Mouse (Mus musculus) E14TG2a.4 (cell line): ENCODE results near the gene Tubgcp6.

Source experiments
- CTCF ChIP-seq: conservative IDR thresholded peaks from 2 replicates; pipeline ENCODE4 v1.5.1; 2014; ENCODE audit warnings: low read length
- POU5F1 ChIP-seq: IDR thresholded peaks from 2 replicates; pipeline ENCODE4 v1.6.1; 2014; ENCODE audit warnings: low read length, borderline replicate concordance

DNA sequence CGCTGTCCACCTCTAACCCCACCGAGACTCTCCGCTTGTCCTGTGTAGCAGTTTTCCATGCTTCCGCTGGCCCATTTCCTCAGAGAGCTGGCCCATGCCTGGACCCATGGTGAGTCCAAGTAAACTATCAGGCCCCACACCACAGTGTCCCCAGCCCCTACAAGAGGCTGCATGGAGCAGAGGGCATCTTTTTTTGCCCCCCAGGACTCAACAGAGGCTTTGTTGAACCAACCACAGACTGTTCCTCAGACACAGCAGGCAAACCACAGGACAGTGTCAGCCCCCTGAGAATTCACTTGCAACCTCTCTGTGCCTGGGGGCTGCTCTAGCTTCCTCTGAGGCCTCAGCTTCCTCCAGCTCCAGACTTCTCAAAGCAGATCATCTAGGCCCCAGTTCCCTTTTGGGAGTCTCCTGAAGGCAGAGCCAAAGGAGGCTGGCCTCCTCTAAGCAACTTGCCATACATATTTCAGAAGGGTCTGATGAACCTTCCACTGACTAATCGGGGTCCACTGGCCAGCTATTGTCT lies 48.7 kb upstream of the Tubgcp6 start:
- TF ChIP-seq POU5F1: no peak
- no peak for TF ChIP-seq CTCF
